Mouse (Mus musculus): Measurements from ENCODE around the gene Frmd8. TPM values are rescaled to one million over a fixed set of nuclear protein-coding genes. Genes with fewer than 3 reads are reported as not detected.

The Frmd8 gene
- total and polyA plus RNA-seq, 3 experiments = 22.8 to 34.4 TPM; not detected in 1

DNA sequence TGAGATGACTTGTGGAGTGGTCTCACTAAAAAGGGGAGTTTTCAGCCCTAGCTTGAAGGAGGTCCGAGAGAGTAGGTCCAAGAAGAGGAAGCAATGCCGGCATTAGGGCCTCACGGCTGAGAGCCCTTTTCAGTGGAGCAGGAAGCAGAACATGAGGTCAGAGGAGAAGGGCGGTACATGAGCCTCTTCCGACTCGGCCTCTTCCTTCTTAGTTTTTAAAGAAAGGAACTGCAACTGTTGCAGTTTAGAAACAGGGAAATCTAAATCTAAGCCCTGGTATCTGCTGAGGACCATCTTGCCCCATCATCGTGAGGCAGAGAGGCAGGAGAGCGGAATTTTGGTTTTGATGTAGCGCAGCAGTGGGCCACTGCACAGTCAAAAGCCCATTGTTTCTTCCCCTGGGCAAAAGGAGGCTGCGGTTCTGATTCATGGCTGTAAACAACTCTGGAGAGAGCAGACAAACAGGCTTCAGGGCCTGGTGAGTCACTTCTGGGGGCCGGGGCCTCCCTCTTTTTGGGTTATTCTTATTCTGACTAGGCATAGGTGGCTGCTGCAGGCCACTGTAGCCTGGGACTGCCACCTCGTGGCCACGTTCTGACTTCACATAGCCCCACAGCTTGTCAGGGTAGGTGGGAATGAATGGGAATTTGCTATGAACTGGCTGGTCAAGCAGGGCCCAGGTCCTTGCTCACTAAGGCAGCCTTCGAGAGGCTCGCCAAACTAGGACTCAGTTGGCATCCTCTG lies 2.7 kb upstream of the Frmd8 start, which contains the start of gene Slc25a45 (continued):
- TF ChIP-seq GATA1 (IDR thresholded peaks at IDR 0.05; ENCODE audit: low read depth, low read length) (0 out of 2 replicates have a peak, but pooled peaks have one; percentile 3), UBTF (IDR thresholded peaks at IDR 0.05; ENCODE audit: borderline replicate concordance, insufficient read depth, low read depth, low read length) (no peak), TBP (IDR thresholded peaks at IDR 0.05; ENCODE audit: low read depth, low read length) (peak; percentile 81), RAD21 (IDR thresholded peaks at IDR 0.05; ENCODE audit: low read depth, low read length) (peak; percentile 83), POLR2A (IDR thresholded peaks at IDR 0.05; ENCODE audit: control insufficient read depth in 1 of 2, insufficient read depth in 1 of 2, low read depth in 1 of 2, low read length in 2 of 2, poor library complexity in 1 of 2) (peak; percentile 44 to 82; a peak in 3 of 4 replicates), KAT2A (conservative IDR thresholded peaks at IDR 0.05; ENCODE audit: low read depth, low read length) (0 out of 2 replicates have a peak, but pooled peaks have one; percentile 27), ZKSCAN1 (IDR thresholded peaks at IDR 0.05; ENCODE audit: low read depth, low read length) (no peak), HCFC1 (IDR thresholded peaks at IDR 0.05; ENCODE audit: low read depth, low read length) (peak; percentile 79), ELF1 (IDR thresholded peaks at IDR 0.05; ENCODE audit: low read depth, low read length) (peak; percentile 79), RCOR1 (IDR thresholded peaks at IDR 0.05; ENCODE audit: low read depth, low read length) (no peak), USF2 (IDR thresholded peaks at IDR 0.05; ENCODE audit: borderline replicate concordance in 1 of 2, insufficient read depth in 1 of 2, low read depth in 1 of 2, low read length in 2 of 2) (no peak), MAFK (IDR thresholded peaks at IDR 0.05; ENCODE audit: borderline replicate concordance, low read depth, low read length) (no peak), CHD1 (IDR thresholded peaks at IDR 0.05; ENCODE audit: low read depth, low read length) (no peak)

DNA sequence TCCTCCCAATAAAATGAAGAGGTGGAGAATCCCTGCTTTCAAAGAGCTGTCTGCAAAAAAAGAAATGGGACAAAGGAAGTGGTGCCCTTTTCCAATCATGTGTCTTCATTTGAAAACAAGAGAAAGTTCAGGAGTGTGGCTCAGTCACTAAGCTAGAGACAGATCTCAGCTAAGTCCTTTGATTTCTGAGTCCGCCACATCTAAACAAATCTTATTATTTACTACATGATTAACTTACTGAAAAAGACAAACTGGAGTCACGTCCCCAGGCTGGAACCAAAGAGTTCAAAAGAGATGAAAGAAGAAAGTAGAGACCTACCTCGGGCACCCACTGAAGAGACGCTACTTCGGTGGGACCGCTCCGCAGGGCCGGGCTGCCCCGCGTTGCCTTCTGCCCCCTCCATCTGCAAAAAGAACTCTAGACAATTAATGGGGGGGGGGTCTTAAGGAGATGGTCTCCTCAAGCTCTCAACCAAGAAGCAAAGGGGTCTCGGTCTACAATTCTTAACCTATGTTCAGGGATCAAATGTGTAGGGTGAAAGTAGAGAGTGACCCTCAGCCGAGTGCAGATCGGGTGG lies 594 bp downstream of the Frmd8 start:
- Histone ChIP-seq H3K27me3 (ENCODE audit: control insufficient read depth in 1 of 2, insufficient read depth in 2 of 2, low read length in 2 of 2) (no peaks in the 10 kb centered on the region), H3K4me1 (ENCODE audit: control insufficient read depth in 1 of 2, insufficient read depth in 2 of 2, low read length in 2 of 2) (peaks cover 4 to 23% of the 10 kb centered on the region in 2 experiments), H3K36me3 (ENCODE audit: control insufficient read depth in 1 of 2, insufficient read depth in 2 of 2, low read length in 2 of 2) (peaks cover 0 to 14% of the 10 kb centered on the region in 2 experiments; a peak in 2 of 4 replicates), H3K4me3 (ENCODE audit: control insufficient read depth in 1 of 2, insufficient read depth in 1 of 2, low read depth in 2 of 2, low read length in 2 of 2) (peak overlapping the region; percentile 87 to 91), H3K27ac (ENCODE audit: control insufficient read depth, low read depth, low read length) (no peak overlapping the region; the same call in 1 of the 2 replicates), H3K79me2 (ENCODE audit: control insufficient read depth, insufficient read depth, low read length, poor library complexity) (peaks cover 18% of the 10 kb centered on the region), H3K9me3 (replicated peaks; ENCODE audit: insufficient read depth, low read length) (no peaks in the 10 kb centered on the region), H3K9ac (ENCODE audit: control insufficient read depth, low read depth, low read length, poor library complexity, severe bottlenecking) (peak overlapping the region; percentile 90)
- TF ChIP-seq MXI1 (IDR thresholded peaks at IDR 0.05; ENCODE audit: low read depth, low read length) = no peak
- TF ChIP-seq GABPA (IDR thresholded peaks at IDR 0.05; ENCODE audit: low read depth, low read length) = no peak
- no peak for TF ChIP-seq KAT2A (conservative IDR thresholded peaks at IDR 0.05; ENCODE audit: low read depth, low read length)
- TF ChIP-seq ELF1 (IDR thresholded peaks at IDR 0.05; ENCODE audit: low read depth, low read length) = no peak
- TF ChIP-seq ZMIZ1 (IDR thresholded peaks at IDR 0.05; ENCODE audit: low read depth, low read length) = no peak
- no peak for TF ChIP-seq CHD2 (IDR thresholded peaks at IDR 0.05; ENCODE audit: low read length)
- no peak for TF ChIP-seq ZNF384 (IDR thresholded peaks at IDR 0.05; ENCODE audit: low read depth, low read length)
- TF ChIP-seq POLR2A (IDR thresholded peaks at IDR 0.05; ENCODE audit: control insufficient read depth in 1 of 2, insufficient read depth in 1 of 2, low read depth in 1 of 2, low read length in 2 of 2, poor library complexity in 1 of 2) = no peak
- TF ChIP-seq TAL1 (IDR thresholded peaks at IDR 0.05; ENCODE audit: low read length) = no peak
- TF ChIP-seq ZC3H11A (IDR thresholded peaks at IDR 0.05; ENCODE audit: low read depth, low read length) = no peak
- TF ChIP-seq MAX (IDR thresholded peaks at IDR 0.05; ENCODE audit: low read length) = no peak
- TF ChIP-seq JUND (IDR thresholded peaks at IDR 0.05; ENCODE audit: low read depth, low read length) = no peak
- TF ChIP-seq ETS1 (IDR thresholded peaks at IDR 0.05; ENCODE audit: low read depth, low read length) = no peak
- TF ChIP-seq TBP (IDR thresholded peaks at IDR 0.05; ENCODE audit: low read depth, low read length) = no peak
- TF ChIP-seq UBTF (IDR thresholded peaks at IDR 0.05; ENCODE audit: borderline replicate concordance, insufficient read depth, low read depth, low read length) = no peak
- TF ChIP-seq NELFE (IDR thresholded peaks at IDR 0.05; ENCODE audit: low read depth, low read length) = no peak
- TF ChIP-seq ZKSCAN1 (IDR thresholded peaks at IDR 0.05; ENCODE audit: low read depth, low read length) = no peak
- DNase-seq (ENCODE audit: low read depth, low spot score) = peak; percentile 26
